Mouse (Mus musculus): ENCODE data around the gene Vcp.

GRCm38 (mm10) chr4:43032501-43032900 is 32.2 kb upstream of the Vcp start:
- TF ChIP-seq CTCF (IDR thresholded peaks at IDR 0.05; ENCODE audit: low read depth, low read length): no peak
- no peak for TF ChIP-seq POLR2A (IDR thresholded peaks at IDR 0.05; ENCODE audit: insufficient read depth, low read length)
- no peak for TF ChIP-seq EP300 (IDR thresholded peaks at IDR 0.05; ENCODE audit: insufficient read depth, low read depth, low read length)

Data from ES-Bruce4 (cell line).